Mouse (Mus musculus) T-helper 2 cell (primary cell): Measurements from ENCODE around the gene Chst11.

Experiments used
- in situ Hi-C: fragments of 300-600 bp; cut with MboI, MseI; formaldehyde crosslinking; loops from one replicate; pipeline ENCODE4 v1.15.1; 2025; ENCODE audit warnings: high pct_unique_total_duplicates

The Chst11 gene

GRCm38 (mm10) chr10:83073119-83073518 is 87.8 kb downstream of the Chst11 start:
- in situ Hi-C loops, result no loop called here

DNA sequence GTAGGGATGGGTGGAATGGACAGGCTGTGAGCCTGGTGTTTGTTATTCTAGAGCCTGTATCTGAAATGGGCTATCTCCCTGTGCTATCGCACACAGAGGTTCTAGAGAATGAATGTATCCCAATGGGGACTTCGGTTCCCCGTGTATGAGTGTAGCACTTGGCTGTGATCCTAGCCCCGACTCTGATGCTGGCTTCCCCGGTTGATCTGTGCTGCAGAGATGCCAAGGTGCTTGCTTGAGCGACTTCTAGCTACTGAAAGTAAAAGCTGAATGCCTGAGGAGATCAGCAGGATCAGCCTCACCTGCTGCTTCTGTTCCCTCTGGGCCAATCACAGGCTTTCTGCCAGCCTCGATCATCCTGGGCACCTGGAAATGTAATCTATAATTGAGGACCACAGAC is 91.5 kb downstream of the Chst11 start:
- in situ Hi-C loops, result no loop called here

DNA sequence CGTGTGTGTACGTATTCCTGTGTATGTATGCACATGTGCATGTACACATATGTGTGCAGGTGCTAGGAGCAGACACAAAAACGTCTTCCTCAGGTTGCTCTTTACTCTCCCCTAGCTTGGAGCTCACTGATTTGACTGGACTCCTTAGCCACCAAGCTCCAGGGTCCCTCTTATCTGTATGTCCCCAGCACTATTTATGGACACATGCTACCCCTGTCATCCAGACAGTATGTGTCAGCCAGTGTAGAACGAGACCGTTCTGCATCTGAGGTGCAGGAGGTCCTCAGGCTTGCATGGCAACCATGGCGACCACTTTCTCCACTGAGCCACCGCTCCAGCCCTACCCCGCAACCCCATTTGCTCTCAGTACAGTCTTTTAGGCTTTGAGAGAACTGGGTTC is 93.4 kb downstream of the Chst11 start:
- in situ Hi-C loops, result no loop called here

GRCm38 (mm10) chr10:83079755-83080154 is 94.5 kb downstream of the Chst11 start:
- in situ Hi-C loops, result no loop called here

GRCm38 (mm10) chr10:83080275-83080741 is 95.0 kb downstream of the Chst11 start:
- in situ Hi-C loops, result no loop called here

- in situ Hi-C loops, result no loop called here
These were observed 95.6 kb downstream of the Chst11 start for GRCm38 (mm10) chr10:83080930-83081329.

- in situ Hi-C loops, result no loop called here
These were observed 98.6 kb downstream of the Chst11 start for GRCm38 (mm10) chr10:83083946-83084345.

DNA sequence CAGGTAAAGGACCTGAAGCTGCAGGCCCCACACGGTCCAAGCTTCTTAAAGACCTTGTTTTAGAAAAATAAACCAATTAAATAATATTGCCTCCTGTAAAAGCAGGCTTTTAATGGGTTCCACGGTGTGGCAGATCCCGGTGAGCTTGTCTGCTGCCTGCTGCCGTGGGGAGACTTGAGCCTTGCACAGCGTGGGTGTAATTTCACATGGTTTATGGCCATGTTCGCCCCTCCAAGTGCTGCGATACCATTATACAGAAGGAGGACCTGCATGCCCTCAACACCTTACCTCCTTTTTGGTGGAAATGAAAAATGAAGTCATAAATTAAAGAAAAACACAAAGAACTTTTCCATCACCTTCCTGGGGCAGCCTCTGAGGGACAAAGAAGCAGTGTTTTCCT is 103.0 kb downstream of the Chst11 start:
- in situ Hi-C loops, result no loop called here

- in situ Hi-C loops, result no loop called here
These were observed 103.5 kb downstream of the Chst11 start for GRCm38 (mm10) chr10:83088826-83089225.

DNA sequence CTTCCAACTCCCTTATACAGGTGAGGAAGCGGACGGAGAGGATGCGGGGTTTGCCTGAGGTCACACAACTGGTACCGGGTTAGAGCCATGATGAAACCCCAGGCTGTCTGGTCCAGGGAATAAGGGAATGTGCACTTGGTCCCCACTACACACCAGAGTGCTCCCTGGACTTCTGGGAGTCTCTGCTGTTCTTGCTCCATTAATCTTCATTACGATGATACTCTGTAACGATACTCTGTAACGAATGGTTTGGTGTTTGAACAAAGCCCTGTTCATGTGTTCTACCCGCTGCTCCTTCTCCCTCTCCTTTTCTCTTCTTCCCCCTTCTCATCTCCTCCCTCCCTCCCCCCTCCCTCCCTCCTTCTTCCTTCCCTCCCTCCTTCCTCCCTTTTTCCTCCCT is 104.9 kb downstream of the Chst11 start:
- in situ Hi-C loops, result no loop called here

DNA sequence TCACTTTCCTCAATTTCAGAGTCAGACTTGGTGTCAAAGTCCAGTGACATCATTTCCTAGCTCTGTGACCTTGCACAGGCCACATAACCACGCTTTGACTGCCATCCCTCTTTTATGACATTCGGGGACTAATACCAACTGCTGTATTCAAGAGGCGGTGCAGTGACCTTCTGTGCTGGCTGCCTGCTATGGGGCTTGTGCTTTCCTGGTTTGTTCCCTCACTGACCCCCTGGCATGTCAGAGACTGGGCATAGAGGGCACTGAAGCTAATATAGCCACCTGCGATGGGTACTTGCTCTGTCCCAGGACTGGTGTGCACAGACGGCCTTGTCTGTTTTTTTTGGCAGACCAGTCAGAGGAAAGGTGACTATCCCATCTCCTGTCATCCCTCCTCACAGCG is 108.4 kb downstream of the Chst11 start:
- in situ Hi-C loops, result no loop called here

- in situ Hi-C loops, result no loop called here
These were observed 109.0 kb downstream of the Chst11 start for GRCm38 (mm10) chr10:83094248-83094647.

DNA sequence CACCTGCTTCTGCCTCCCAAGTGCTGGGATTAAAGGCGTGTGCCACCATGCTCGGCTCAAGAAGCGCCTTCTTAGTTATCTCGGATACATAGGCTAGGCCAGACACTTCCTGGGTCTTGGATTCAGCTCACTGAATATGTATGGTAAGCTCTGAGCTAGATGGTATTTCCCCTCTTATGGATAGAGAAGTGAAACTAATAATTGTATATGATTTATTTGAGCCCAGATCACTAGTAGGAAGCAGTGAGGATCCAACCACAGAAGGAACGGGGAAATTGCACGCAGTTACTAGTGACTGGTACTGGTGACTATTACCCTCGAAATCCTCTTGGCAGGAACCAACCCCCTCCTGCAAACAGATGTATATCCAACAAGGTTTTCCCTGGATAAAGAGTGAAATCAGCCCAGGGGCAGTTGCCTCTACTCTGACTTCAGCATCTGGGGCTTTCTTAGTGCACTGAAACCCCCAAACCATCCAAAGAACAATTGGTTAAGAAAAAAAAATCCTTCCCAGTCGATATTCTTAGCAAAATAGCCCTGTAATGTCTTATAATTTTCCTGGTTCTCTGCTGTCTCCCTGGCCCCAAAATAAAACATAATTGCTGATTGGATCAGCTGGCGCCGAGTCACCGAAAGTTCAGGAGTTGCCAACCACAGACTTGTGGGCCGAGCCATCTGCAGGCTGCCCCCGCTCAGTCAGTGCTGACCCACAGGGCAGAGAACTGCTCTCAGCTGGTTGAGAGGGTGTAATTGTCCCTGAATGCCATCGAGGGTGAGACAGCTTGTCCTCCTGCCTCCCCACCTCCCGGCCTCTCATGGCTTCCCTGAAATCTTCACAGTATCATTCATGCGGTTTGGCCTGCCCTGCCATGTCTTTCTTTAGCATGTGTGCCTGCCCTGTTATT is 109.8 kb downstream of the Chst11 start:
- in situ Hi-C loops, result no loop called here

- in situ Hi-C loops, result no loop called here
These were observed 111.0 kb downstream of the Chst11 start for GRCm38 (mm10) chr10:83096257-83096656.

DNA sequence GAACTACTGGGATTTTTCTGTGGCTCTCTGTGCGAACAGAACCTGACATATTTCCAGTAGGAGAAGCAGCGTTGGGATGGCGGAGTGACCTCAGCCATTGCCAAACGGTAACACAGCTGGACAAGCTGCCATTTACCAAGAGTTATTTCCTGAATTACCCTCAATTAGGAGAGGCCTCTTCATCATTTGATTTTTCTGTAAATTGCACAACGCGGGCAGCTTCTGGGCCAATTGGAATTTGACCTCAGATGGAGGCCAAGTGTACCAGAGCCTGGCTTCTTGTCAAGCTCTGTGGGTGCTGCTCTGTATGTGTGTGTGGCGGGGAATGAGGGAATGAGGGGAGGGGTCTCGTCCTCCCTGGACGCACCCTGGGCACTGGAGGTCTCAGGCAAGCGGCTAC is 113.6 kb downstream of the Chst11 start:
- in situ Hi-C loops, result no loop called here

GRCm38 (mm10) chr10:83099669-83100068 is 114.4 kb downstream of the Chst11 start:
- in situ Hi-C loops, result no loop called here

GRCm38 (mm10) chr10:83100890-83101289 is 115.6 kb downstream of the Chst11 start:
- in situ Hi-C loops, result no loop called here

DNA sequence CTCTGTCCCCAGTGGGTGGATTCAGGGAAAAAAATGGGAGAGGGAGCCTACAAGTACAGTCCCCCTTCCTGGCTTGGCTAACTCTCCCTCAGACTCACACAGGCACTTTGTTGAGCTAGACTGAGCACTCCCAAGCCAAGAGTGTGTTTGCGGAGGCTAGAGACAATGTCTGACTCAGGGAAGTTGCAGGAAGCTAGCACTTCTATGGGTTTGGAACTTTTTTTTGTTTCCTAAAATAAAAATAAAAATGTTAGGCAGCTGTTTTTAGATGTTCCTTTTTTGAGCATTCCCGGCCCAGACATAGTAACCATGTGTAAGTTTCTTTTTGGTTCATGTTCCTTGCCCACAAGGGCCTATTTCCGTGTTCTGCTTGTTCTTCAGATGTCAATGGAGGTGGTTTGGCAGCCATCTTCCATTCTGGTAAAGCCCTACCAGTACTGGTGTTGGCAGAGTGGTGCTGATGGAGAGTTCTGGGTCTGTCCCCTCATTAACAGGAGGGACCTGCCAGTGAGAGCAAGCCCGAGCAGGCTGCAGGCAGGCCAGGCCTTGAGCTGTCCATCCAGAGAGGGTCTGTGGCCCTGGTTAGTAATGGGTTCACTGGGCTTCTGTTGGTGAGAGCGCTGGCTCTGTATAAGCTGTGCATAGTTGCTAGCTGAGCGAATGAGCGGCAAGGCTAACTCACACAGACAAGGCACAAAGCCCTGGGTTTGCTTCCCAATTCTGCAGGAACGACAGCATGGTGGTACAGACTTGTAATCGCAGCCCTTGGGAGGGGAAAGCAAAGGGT is 116.3 kb downstream of the Chst11 start:
- in situ Hi-C loops, result no loop called here

DNA sequence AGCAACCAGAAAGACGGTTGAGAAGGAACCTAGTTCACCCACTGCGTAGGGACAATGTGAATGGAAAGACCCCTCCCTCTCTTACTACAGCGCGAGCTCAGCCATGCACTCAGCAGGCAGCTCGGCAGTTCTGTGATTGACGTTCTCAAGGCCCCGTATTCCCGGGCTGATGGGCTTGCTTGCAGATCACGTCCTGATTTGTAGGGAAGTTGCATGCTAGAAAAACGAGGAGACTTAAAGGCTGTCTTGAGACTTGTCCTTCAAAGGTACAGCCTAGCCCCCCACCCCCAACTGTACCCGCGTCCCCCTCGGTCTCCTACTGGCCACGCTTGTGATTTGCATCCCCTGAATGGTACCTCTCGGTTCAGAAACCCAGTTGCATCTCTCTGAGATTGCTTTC is 117.4 kb downstream of the Chst11 start:
- in situ Hi-C loops, result no loop called here

- in situ Hi-C loops, result no loop called here
These were observed 118.9 kb downstream of the Chst11 start for GRCm38 (mm10) chr10:83104221-83104620.

- in situ Hi-C loops, result no loop called here
These were observed 121.0 kb downstream of the Chst11 start for GRCm38 (mm10) chr10:83106152-83106746.

GRCm38 (mm10) chr10:83107385-83107784 is 122.1 kb downstream of the Chst11 start:
- in situ Hi-C loops, result no loop called here
